Mouse (Mus musculus): Measurements from ENCODE around the gene Dppa5a. TPM values are rescaled to one million over a fixed set of nuclear protein-coding genes. Genes with fewer than 3 reads are reported as not detected.
"Not testable (repeated sequence)": the region's sequence is repeated elsewhere in the genome, so short reads cannot be mapped to it uniquely, and the experiment has no call there.

The Dppa5a gene
- polyA plus RNA-seq, 1 experiment from 2014 or later = 6.0 TPM

- not testable (repeated sequence) for H3K27ac ChIP-seq; H3K4me3 ChIP-seq (replicated peaks; ENCODE audit: low read length); H3K9ac ChIP-seq; H3K4me2 ChIP-seq (replicated peaks); ATAC-seq (ENCODE audit: low FRiP score); H3K36me3 ChIP-seq (replicated peaks; ENCODE audit: control insufficient read depth, insufficient read depth); H3K27me3 ChIP-seq (ENCODE audit: control insufficient read depth, insufficient read depth, low read length); H3K4me1 ChIP-seq (replicated peaks; ENCODE audit: control insufficient read depth, insufficient read depth, low read length); H3K9me3 ChIP-seq (ENCODE audit: control insufficient read depth, low read length); DNase-seq (ENCODE audit: low spot score)
- WGBS = 90% methylated on average over 4 of the region's 4 CpGs
Observed at GRCm38 (mm10) chr9:78342494-78342893, 25.5 kb downstream of the Dppa5a start.

- not testable (repeated sequence) for H3K27ac ChIP-seq; H3K9me3 ChIP-seq (ENCODE audit: control insufficient read depth, low read length); H3K4me3 ChIP-seq (replicated peaks; ENCODE audit: low read length); H3K27me3 ChIP-seq (ENCODE audit: control insufficient read depth, insufficient read depth, low read length); H3K4me2 ChIP-seq (replicated peaks); H3K4me1 ChIP-seq (replicated peaks; ENCODE audit: control insufficient read depth, insufficient read depth, low read length); H3K36me3 ChIP-seq (replicated peaks; ENCODE audit: control insufficient read depth, insufficient read depth); H3K9ac ChIP-seq; ATAC-seq (ENCODE audit: low FRiP score)
- peak; percentile 73 for DNase-seq (ENCODE audit: low spot score)
- WGBS = 13% methylated on average over 8 of the region's 8 CpGs
Observed at GRCm38 (mm10) chr9:78340324-78340723, 27.7 kb downstream of the Dppa5a start.

GRCm38 (mm10) chr9:78337050-78337449 lies 30.9 kb downstream of the Dppa5a start:
- not testable (repeated sequence) for H3K4me1 ChIP-seq (replicated peaks; ENCODE audit: control insufficient read depth, insufficient read depth, low read length); H3K36me3 ChIP-seq (replicated peaks; ENCODE audit: control insufficient read depth, insufficient read depth); H3K4me2 ChIP-seq (replicated peaks); H3K4me3 ChIP-seq (replicated peaks; ENCODE audit: low read length); H3K27ac ChIP-seq; H3K27me3 ChIP-seq (ENCODE audit: control insufficient read depth, insufficient read depth, low read length); DNase-seq (ENCODE audit: low spot score); ATAC-seq (ENCODE audit: low FRiP score); H3K9me3 ChIP-seq (ENCODE audit: control insufficient read depth, low read length); H3K9ac ChIP-seq

GRCm38 (mm10) chr9:78327289-78327688 lies 40.7 kb downstream of the Dppa5a start, which contains the start of gene Omt2b:
Gene Omt2b, plus strand, starts transcription at chr9:78327589.
- ATAC-seq (ENCODE audit: low FRiP score); H3K36me3 ChIP-seq (replicated peaks; ENCODE audit: control insufficient read depth, insufficient read depth); H3K27ac ChIP-seq; H3K4me3 ChIP-seq (replicated peaks; ENCODE audit: low read length); H3K9ac ChIP-seq; H3K9me3 ChIP-seq (ENCODE audit: control insufficient read depth, low read length); H3K27me3 ChIP-seq (ENCODE audit: control insufficient read depth, insufficient read depth, low read length); H3K4me2 ChIP-seq (replicated peaks); DNase-seq (ENCODE audit: low spot score); H3K4me1 ChIP-seq (replicated peaks; ENCODE audit: control insufficient read depth, insufficient read depth, low read length): not testable (repeated sequence)
- WGBS = 83% methylated on average over 1 of the region's 1 CpGs

- ATAC-seq (ENCODE audit: low FRiP score) = no peak
- no peak for DNase-seq (ENCODE audit: low spot score)
- Histone ChIP-seq H3K9me3 (ENCODE audit: control insufficient read depth, low read length) (no peaks in the 10 kb centered on the region), H3K36me3 (replicated peaks; ENCODE audit: control insufficient read depth, insufficient read depth) (no peaks in the 10 kb centered on the region), H3K4me1 (replicated peaks; ENCODE audit: control insufficient read depth, insufficient read depth, low read length) (no peaks in the 10 kb centered on the region), H3K27ac (no peak overlapping the region), H3K4me3 (replicated peaks; ENCODE audit: low read length) (no peak overlapping the region), H3K4me2 (replicated peaks) (no peak overlapping the region), H3K9ac (no peak overlapping the region), H3K27me3 (ENCODE audit: control insufficient read depth, insufficient read depth, low read length) (no peaks in the 10 kb centered on the region)
- 36% methylated on average over 1 of the region's 1 CpGs for WGBS
Observed at GRCm38 (mm10) chr9:78319499-78319898, 48.5 kb downstream of the Dppa5a start.

Other genes starting within 250 kb of the Dppa5a start
- 23.6 and 31.3 TPM in 2 replicates for gene Gsta4, start 185.4 kb downstream of the Dppa5a start, polyA plus RNA-seq (2014; fragmentation: Nextera tagmentation; extraction: Ambion mirVana)
- gene Gsta1, start 137.5 kb downstream of the Dppa5a start, polyA plus RNA-seq (2014; fragmentation: Nextera tagmentation; extraction: Ambion mirVana) = not detected in 2 replicates
- not detected in 2 replicates for gene Gm3776, start 111.0 kb downstream of the Dppa5a start, polyA plus RNA-seq (2014; fragmentation: Nextera tagmentation; extraction: Ambion mirVana)
- not detected in 2 replicates for gene Gm10639, start 78.3 kb downstream of the Dppa5a start, polyA plus RNA-seq (2014; fragmentation: Nextera tagmentation; extraction: Ambion mirVana)
- gene Omt2a, start 53.4 kb downstream of the Dppa5a start, polyA plus RNA-seq (2014; fragmentation: Nextera tagmentation; extraction: Ambion mirVana) = not detected in 2 replicates
- gene Omt2b, start 40.6 kb downstream of the Dppa5a start, polyA plus RNA-seq (2014; fragmentation: Nextera tagmentation; extraction: Ambion mirVana) = not detected in 2 replicates
- not detected in 2 replicates for gene Gsta2, start 12.4 kb downstream of the Dppa5a start, polyA plus RNA-seq (2014; fragmentation: Nextera tagmentation; extraction: Ambion mirVana)
- 5.0 and 6.5 TPM in 2 replicates for gene Ooep, start 10.5 kb upstream of the Dppa5a start, polyA plus RNA-seq (2014; fragmentation: Nextera tagmentation; extraction: Ambion mirVana)
- 0.40 and 0.75 TPM in 2 replicates for gene Ddx43, start 27.6 kb upstream of the Dppa5a start, polyA plus RNA-seq (2014; fragmentation: Nextera tagmentation; extraction: Ambion mirVana)
- gene Cgas, start 75.1 kb upstream of the Dppa5a start, polyA plus RNA-seq (2014; fragmentation: Nextera tagmentation; extraction: Ambion mirVana) = 0.63 and 0.84 TPM in 2 replicates
- gene Mto1, start 80.0 kb upstream of the Dppa5a start, polyA plus RNA-seq (2014; fragmentation: Nextera tagmentation; extraction: Ambion mirVana) = 27.5 and 28.5 TPM in 2 replicates
- 1.4 and 2.0 TPM in 2 replicates for gene Gm17324, start 80.6 kb upstream of the Dppa5a start, polyA plus RNA-seq (2014; fragmentation: Nextera tagmentation; extraction: Ambion mirVana)
- 3,726 and 3,749 TPM in 2 replicates for gene Eef1a1, start 121.0 kb upstream of the Dppa5a start, polyA plus RNA-seq (2014; fragmentation: Nextera tagmentation; extraction: Ambion mirVana)
- gene Slc17a5, start 219.9 kb upstream of the Dppa5a start, polyA plus RNA-seq (2014; fragmentation: Nextera tagmentation; extraction: Ambion mirVana) = 15.5 and 16.7 TPM in 2 replicates
- gene Cd109, start 247.4 kb upstream of the Dppa5a start, polyA plus RNA-seq (2014; fragmentation: Nextera tagmentation; extraction: Ambion mirVana) = 2.1 and 2.2 TPM in 2 replicates